Mouse (Mus musculus) neural tube, embryonic 12.5 days (tissue): ENCODE measurements around the gene Psen2. TPM values are rescaled to one million over a fixed set of nuclear protein-coding genes. Genes with fewer than 3 reads are reported as not detected.

Experiments
- ATAC-seq: fragments of 200-750 bp; cut with Nextera tagmentation; 2 replicates; pipeline ENCODE4 v1.8.0; 2017; ENCODE audit warnings: low read depth, mild to moderate bottlenecking, moderate TSS enrichment, moderate library complexity; ENCODE audit not compliant: low FRiP score
- H3K27ac ChIP-seq: fragments of 300-500 bp; sonication (generic); 2 replicates; pipeline ENCODE4 v1.5.1; 2016
- H3K27me3 ChIP-seq: fragments of 300-500 bp; sonication (generic); replicated peaks from 2 replicates; pipeline ENCODE4 v1.6.1; 2016; ENCODE audit warnings: mild to moderate bottlenecking
- H3K36me3 ChIP-seq: fragments of 300-500 bp; sonication (generic); 2 replicates; pipeline ENCODE4 v1.6.1; 2016; ENCODE audit warnings: mild to moderate bottlenecking
- H3K4me1 ChIP-seq: fragments of 300-500 bp; sonication (generic); 2 replicates; pipeline ENCODE4 v1.6.1; 2016
- H3K4me2 ChIP-seq: fragments of 300-500 bp; sonication (generic); replicated peaks from 2 replicates; pipeline ENCODE4 v1.6.1; 2016; ENCODE audit warnings: mild to moderate bottlenecking
- H3K4me3 ChIP-seq: fragments of 300-500 bp; sonication (generic); 2 replicates; pipeline ENCODE4 v1.5.1; 2016
- H3K9ac ChIP-seq: fragments of 300-500 bp; sonication (generic); 2 replicates; pipeline ENCODE4 v1.6.1; 2016; ENCODE audit warnings: mild to moderate bottlenecking
- H3K9me3 ChIP-seq: fragments of 300-500 bp; sonication (generic); 2 replicates; pipeline ENCODE4 v1.6.1; 2016; ENCODE audit warnings: mild to moderate bottlenecking
- WGBS: fragments of 180-500 bp; shearing (Covaris S2); methylation state at CpG from one replicate; pipeline ENCODE4 v1.1.7; 2016; 5-methylcytosine and 5-hydroxymethylcytosine counted together
- polyA plus RNA-seq: library from polyadenylated mRNA; unstranded; fragments of >200 nt; fragmentation: Nextera tagmentation; extraction: Ambion mirVana; gene quantifications from 2 replicates; pipeline ENCODE4 v1.2.1, GENCODE M21; 2016

Gene Psen2
- polyA plus RNA-seq, 1 experiment from 2014 or later, result 9.5 TPM

DNA sequence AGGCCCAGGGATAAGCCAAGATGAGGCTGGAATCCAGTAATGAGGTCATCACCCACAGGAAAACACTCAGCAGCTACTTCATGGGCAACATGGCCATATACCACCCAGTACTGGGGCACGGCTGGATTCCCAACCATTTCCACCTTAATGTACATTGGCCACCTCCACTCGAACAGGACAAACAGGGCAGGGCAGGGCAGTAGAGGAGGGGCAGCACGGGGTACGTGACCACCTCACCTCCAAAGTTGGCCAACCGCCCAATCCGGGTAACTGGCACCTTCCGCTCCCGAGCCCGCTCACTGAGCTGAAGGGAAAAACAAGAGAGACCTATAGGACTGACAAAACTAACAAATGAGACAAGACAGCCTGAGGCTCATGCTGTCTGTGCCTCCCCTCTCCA is 84.9 kb downstream of the Psen2 start:
- Histone ChIP-seq H3K4me1 (no peaks in the 10 kb centered on the region), H3K27ac (no peak overlapping the region), H3K9ac (no peak overlapping the region), H3K4me2 (no peak overlapping the region), H3K36me3 (no peaks in the 10 kb centered on the region), H3K27me3 (no peaks in the 10 kb centered on the region), H3K4me3 (no peak overlapping the region), H3K9me3 (no peaks in the 10 kb centered on the region)
- no peak for ATAC-seq
- 95% methylated on average over 9 of the region's 9 CpGs for WGBS

Other genes with a start within 250 kb of the Psen2 start
- gene Coq8a, start 63.8 kb downstream of the Psen2 start, polyA plus RNA-seq, result 3.7 and 4.0 TPM in 2 replicates
- 5.4 and 5.5 TPM in 2 replicates for gene Itpkb, start 67.0 kb upstream of the Psen2 start, polyA plus RNA-seq
- gene Stum, start 220.1 kb upstream of the Psen2 start, polyA plus RNA-seq, result 1.9 and 2.6 TPM in 2 replicates